Mouse (Mus musculus) yolk sac, embryonic 10.5 days (tissue): ENCODE measurements around the gene Dtx1.

Experiments used
- DNase-seq: peaks from one replicate; pipeline ENCODE4 v3.0.0-alpha.2; 2017; ENCODE audit warnings: low spot score

The Dtx1 gene

DNA sequence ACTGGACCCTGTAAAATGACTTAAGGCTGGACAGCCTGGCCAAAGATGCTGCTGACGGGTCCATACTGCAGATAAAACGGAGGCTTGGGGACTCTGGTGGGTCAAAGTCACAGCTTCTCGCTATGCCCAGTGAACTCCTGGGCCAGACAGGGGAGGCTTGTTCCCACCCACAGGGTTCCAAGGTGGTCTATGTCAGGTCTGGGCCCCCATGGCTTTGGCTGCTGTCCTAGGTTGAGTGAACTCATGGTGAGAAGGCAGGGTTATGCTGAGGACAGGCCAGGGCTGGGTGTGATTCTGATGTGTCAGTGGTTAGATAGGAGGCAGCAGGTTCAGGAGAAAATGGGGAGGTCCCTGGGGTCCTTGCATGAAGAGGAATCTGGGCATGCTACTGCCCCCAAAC, 8.1 kb downstream of the Dtx1 start:
- no peak for DNase-seq

DNA sequence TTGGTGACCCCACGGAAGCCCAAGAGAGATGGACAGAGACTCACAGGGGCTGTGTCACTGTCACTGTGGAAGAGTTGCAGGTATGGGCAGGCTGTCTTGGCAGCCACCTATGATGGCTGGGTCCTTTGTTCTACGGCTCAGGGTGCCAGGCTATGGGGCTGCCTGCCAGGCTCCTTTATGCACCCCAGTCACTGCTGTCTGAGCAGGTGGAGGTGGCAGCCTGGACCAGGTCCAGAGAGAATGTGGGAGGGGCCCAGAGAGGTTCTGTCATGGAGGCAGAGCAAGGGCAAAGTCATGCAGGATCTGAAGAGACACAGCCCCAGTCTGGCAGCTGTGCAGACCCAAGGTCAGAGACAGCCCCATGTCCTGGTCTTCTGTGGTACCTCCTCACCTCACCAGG, 8.8 kb downstream of the Dtx1 start:
- DNase-seq, result no peak

DNA sequence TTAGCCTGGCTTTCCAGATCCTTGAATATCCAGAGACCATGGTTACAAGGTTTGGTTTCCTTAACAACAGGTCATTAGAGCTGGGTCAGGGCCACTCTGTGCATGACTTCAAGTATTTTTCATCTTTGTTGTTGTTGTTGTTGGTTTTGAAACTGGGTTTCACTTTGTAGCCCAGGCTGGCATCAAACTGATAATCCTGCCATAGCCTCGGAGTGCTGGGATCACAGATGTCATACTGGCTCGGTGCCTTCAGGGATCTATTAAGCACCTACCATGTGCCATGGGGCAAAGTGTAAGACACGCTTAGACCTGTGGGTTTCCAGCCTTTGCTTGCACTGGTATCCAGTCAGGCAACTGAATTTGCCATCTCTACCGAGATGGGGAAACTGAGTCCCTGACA, 9.3 kb downstream of the Dtx1 start:
- DNase-seq, result no peak

DNA sequence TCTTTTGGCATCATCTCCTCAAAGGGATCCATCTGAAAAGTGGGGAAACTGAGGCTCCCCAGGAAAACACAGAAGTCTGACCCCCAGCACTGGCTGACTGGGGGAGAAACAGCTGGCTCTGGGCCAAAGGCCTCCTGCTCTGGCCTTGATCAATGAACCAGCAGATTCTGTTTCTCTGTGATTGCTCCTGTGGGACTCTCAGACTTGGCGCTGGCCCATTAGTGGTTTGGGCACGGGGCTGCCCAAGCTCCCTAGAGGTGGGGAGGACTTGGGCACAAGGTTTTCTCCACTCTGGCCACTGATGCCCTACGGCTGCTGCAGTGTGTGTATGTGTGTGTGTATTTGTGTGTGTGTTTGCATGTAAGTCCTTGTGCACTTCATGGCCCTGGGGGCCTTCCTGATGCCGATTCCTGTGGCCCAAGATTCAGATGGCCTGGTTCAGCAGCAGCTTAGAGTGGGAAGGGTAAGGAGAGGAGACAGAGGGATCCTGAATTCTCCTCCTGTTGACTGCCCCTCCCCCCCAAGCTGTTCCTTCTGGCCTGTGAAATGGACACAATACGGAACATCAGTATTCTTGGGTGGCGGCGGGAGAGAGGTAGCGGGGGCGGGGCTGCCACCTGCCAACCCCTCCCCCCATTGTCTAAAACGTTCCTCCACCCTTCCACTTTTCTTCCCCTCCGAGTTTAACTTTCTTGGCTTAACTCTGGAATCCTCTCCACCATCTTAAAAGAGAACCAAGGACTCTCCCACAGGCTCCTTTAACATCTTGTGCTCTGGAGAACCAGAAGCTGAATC, 10.5 kb downstream of the Dtx1 start:
- no peak for DNase-seq

DNA sequence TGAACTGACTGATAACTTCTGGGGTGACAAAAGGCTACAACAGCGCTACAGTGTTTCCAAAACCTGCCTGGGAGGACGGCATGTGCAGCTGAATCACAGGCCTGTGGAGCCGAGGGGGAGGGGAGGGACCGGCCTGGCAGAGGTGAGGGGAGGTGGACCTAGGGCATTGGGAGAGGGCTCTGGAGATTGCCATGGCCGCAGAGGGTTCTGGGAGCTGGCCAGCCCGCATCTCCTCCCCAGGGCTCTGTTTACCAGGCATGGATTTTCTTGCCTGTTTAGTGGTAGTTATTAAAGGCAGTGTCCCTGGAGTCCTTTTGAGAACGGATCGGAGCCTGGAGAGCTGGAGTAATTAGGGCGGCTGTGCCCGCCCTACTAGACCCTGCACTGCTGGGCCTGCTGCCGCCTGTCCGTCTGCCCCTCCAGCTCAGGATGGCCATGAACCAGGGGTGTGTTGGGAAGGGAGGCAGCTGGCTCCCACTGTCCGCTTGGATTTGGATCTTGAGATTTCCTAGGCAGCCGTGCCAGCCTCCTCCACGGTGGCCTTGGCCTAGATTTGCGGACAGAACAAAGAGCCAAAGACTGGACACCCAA, 12.8 kb downstream of the Dtx1 start:
- no peak for DNase-seq

DNA sequence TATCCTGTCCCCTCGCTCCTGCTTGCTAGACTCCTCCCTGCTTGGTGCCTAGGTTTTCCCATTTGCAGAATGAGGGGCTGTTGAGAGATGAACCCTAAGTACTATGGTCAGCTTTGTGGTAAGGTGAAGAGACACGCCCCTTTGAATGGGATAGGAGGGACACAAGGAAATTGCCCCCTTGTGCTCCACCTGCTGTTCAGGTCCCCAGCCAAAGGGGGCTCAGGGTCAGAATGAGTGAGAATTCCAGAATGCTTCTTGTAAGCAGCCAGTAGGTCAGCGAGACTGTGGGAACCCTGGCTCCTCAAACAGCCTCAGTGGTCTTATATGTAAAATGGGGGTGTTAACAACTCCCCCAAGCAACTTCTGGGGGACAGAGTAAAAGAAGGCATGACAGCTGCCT, 13.5 kb downstream of the Dtx1 start:
- DNase-seq, result no peak

DNA sequence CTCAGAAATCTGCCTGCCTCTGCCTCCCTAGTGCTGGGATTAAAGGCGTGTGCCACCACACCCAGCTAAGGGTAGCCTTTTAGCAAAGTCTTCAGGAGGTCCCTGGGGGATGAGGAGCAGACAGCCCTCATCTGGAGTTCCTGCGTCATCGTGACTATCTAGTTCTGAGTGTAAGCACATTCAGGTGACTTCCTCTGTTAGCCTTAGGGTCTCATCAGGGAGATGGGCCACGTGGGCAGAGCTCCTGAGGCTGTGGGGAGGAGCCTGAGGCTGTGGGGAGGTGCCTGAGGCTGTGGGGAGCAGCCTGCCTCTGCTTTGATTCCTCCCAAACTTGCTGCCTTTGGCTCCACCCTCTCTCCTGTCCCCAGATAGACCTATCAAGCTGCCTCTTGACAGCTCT, 14.9 kb downstream of the Dtx1 start:
- DNase-seq, result no peak

DNA sequence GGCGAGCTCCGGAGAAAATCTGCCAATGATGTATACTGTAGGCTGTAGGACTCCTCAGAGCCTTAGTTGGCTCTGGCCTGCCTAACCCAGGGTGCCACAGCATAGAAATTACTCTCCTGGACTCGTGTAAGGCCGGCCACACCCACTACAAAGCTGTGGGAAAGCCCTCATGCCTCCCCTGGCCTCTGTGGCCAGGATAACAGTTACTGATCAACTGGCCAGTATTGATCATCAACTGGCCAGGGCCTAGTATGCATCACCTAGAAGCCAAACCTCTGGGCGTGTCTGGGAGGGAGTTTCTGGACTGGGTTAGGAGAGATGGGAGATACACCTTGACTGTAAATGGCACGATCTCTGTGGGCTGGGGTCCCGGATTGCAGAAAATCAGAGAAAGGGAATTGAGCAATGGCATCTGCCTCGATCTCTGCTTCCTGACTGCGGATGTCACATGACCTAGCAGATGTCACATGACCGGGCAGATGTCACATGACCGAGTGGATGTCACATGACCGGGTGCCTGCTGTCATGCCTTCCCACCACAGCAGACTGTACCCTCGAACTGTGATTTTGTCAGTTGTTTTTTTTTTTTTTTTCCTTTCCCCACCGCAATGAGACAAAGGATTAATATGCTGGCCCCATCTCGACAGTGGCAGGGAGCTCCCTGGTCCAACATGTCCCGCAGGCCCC, 15.5 kb downstream of the Dtx1 start:
- peak; percentile 54 for DNase-seq

DNA sequence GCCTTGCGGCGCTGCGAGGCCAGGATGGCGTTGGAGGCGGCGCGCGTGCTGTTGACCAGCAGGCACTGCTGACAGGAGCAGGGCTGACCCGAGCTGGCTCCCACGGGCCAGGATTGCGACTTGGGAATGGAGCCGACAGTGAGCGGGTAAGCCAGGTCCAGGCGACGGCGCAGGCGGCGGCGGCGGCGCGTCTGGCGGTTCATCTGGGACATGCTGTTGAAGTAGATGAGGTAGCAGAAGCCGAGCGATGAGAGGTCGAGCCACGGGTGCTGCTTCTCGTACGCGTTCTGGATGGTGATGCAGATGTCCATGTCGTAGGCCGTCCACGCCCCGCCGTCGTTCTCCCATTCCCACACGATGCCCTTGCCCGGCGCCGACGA, 17.0 kb downstream of the Dtx1 start:
- DNase-seq, result no peak

DNA sequence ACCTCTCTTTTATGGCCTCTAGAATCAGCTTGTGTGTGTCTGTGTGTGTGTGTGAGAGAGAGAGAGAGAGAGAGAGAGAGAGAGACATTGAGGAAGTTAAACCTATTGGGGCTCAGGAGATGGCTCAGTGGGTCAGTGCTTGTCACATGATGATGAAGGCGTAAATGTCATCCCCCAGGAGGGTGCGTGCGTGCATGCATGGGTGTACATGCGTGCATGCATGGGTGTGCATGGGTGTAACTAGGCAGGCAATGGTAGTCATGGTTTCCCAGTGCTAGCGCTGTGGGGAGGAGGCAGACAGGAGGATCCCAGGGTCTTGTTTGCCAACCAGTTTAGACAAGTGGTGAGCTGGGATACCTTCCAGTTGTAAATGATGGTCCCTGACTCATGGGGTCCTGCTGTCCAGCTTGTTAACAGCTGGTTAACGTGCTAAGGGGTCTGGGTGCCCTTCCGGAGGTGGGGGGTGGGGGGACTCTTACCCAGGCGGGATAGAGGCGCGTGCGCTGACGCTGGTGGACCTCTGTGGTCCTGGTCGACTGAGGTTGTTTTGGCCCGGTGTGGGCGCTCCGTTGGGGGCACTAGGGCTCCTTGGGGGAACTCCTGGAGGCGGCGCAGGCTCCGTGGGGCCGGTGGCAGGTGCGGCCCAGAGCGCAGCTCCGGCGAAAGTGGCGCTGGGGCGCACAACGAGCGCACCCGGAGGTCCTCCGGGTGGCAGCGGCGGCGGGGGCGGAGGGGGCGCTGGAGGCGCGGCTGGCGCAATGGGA, 17.6 kb downstream of the Dtx1 start:
- no peak for DNase-seq

DNA sequence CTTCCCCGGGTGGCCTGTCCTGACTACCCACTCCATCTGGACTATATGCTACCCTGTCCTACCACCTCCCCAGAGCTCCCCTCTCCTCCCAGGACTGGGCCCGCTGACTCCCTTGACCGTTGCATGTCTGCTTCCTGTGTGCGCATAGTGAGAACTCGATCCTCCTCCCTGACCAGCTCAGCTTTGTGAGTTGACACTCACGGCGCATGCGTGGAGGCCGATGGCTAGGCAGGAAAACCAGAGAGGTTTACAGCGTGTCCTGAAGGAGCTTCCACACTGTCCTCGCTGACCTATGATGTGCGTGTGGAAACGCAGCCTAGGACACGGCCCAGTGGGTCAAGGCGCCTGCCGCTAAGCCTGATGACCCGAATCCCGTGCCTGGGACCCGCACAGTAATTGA, 19.7 kb downstream of the Dtx1 start:
- DNase-seq, result no peak

DNA sequence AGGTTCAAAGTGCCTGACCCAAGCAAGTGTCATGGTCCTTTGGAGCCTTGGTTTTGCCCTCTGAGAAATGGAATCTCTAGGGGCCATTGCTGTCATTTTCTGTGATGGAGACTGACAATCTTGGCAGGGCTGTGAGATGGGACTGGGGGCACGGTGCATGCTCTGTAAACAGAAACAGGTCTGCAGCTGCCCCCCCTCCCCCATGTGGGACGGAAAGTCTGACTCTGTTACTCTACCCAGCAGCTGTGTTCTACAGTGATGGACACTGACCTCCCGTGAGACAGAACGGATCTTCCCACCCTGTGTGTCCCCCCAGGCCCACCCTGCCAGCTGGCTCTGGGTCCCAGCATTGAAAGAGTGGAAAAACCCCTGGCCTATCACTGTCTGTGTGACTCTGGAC, 21.3 kb downstream of the Dtx1 start:
- no peak for DNase-seq

DNA sequence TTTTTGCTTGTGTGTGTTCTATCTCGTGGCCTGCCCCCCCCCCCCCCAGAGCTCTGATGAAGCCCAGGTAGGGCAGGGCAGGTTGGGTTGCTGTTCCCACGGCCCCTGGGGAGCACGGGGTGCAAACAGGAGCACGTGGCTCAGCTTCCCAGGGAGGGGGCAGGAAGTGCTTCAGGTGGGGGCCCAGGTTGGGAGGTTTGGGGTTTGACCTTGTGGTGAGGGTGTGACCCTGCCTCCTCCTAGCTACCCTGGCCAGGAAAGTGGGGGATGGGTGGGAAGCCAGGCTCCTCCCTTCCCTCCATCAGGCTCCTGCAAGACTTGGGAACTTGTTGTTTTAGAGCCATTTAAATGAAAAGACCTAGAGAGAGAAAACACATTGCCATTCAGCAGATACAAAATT, 23.3 kb downstream of the Dtx1 start:
- DNase-seq, result no peak

DNA sequence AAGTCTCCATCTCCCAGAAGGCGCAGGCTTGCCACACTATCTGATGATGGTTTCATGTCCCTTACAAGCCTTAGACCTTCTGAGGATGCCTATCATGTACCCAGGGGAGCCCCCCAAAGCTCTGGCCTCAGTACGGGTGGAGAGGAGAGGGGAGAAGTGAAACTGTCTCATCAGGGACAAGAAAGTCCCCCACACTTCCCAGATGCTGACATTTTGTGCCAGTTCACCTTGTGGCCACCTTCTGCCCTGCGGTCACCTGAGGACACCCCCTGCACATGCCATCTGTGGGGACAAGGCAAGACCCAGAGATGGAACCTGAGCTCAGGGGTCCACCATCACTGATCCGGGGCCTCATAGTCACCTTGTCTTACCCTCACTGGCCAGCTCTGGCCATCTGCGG, 23.8 kb downstream of the Dtx1 start:
- no peak for DNase-seq

DNA sequence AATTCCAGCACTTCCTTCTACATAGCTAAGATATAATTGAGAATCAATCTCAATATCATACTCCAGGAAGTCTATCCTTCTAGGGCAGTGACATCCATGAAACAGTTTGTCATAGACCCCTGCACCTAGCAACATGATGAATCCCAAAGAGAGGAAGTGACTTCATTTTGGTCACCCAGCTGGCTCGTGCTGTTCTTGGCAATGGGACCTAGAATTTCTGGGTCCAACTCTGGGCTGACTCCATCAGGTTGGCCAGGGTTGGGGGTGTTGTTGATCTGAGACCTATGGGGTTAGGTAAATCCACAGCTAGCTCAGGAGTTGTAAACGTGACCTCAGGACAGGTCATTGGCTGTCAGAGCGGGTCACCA, 24.3 kb downstream of the Dtx1 start:
- DNase-seq, result no peak

DNA sequence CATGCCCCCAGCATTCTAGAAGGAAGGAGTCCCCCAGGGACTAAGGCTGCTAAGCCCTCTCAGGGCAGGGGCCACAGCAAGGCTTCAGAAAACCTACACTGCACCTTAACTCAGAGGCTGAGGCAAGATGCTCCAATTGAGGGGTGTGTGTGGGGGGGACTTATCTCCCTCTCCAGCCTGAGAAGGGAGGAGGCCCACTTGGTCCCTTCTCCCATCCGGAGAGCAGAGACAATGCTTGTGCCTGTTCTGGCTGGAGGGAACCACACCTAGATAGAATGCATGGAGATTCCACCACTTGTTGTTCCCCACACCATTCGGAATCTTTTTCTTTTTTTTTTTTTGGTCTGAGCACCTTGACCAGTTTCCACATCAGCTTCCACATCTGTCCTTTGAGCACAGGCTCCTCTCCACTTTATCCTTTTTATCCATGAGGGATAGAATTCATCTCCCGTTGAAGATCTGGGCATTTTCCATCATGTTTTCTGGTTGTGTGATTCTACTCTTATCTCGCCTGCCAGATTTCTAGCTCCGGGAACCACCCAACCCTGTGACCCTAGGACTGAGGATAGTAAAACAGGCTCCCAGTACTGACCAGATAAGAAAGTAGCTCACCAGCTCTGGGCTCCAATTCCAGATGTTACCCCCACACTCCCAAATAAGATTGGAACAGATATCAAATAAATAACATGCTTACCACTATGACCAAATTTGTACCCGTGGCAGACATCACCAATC, 24.8 kb downstream of the Dtx1 start:
- DNase-seq, result no peak

DNA sequence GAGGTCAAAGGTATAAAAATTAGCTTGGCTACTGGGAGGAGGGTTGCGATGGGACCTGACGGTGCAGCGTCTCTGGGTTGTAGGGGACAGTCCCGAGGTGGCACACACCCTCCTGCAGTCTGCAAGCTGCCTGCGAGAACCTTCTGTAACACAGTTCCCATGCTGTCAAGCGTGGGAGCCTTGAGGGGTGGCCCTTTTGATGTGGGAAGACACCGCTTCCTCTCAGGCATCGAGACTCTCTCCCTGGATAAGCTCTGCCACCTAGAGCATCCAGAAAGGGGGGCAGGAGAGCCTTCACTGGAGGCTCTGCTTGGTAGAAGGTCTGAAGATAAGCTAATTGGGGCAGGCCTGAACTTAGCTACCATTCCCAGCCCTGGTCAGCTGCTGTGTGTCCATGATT, 26.0 kb downstream of the Dtx1 start:
- DNase-seq, result no peak

DNA sequence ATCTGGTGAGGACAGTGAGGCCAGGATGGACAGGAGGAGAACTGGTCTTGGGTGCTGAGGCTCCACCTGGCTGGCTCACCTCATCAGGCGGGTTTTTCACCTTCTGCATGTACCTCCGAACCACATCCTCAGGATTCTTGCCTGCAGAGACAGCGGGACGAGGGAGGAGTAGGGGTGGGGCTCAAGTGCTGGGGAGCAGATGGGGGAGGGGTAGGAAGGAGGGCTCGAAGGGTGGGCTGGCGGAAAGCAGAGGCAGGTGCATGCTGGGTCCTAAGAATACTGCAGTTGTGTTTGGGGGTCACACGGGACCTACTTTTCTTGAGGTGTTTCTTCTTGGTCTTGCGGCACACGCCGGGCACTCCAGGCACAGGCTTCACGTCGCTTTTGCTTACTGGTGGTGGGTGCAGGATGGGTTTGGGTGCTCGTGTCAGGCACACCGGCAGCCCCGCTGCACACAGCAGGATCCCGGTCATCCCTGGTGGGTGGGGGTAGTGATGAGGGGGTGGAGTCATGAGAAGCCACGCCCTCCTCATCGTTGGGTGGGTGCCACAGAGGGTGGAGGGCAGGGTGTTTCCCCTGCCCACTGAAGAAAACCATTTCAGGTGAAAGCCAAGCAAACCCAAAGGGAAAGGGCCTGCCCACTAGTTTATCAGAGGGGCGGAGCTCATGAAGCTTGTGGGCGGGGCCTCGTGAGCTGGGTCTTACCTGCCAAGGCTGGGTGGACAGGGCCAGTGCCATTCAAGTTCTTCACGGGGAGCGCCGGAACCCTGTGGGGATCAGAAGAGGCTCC, 28.6 kb downstream of the Dtx1 start:
- no peak for DNase-seq

DNA sequence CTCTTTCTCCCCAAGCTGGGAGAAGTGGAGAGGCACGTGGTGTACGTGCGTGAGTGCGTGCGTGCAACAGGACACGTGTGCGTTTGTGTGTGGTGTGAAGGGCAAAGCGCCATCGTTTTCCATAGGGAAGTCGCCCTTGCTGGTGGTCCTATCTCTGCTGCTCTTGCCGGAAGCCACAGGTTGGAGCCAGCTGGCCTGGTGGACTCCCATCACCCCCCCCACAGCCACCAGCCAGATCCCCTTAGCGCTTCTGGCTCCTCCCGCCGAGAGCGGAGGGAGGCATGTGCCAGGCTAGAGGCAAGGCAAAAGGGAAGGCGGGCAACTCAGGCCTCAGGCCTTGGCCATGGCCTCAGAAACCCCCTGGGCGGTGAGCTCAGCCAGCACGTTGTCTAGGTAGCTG, 30.8 kb downstream of the Dtx1 start:
- DNase-seq, result no peak

DNA sequence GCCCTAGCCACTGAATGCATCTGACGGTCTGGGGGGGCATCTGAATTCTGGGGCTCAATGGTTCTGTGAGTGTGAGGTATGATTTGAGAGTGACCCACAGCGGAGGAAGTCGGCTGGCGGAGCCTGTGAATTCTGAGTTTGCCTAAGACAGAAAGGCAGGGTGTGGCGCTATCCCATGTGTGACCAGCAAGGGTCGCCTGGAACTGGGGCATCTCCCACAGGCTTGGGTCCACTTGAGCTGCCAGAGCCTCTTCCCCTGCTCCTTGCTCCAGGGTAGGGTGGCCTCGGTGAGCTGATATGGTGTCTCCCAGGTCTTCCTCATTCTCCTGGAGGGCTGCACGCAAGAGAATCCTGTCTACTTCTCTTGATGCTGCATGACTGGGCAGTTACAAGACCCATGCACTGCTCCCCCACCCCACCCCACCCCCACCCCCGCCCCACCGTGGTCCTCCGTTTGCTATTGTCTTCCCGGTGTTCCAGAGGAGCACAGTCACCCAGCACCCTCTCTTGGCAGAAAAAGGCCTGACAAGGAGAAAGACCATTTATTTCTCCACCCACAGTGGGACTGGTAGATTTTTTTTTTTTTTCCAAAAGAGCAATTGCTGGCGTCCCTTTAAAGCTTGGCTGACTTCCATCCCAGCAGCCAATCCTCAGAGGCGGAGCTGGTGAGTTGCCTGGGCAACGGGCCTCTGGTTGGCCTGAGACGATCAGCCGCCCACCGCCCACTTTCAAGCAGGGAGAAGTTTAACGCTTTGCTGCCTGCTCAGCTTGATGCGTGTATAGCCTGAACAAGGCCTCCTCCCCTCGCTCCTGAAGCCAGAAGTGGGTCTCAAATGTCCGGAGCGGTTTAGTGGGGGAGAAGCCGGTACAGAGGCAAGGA, 31.8 kb downstream of the Dtx1 start:
- DNase-seq, result peak; percentile 80
